15 mouse cellular contexts compared by ENCODE assay signal in the genomic region with DNA sequence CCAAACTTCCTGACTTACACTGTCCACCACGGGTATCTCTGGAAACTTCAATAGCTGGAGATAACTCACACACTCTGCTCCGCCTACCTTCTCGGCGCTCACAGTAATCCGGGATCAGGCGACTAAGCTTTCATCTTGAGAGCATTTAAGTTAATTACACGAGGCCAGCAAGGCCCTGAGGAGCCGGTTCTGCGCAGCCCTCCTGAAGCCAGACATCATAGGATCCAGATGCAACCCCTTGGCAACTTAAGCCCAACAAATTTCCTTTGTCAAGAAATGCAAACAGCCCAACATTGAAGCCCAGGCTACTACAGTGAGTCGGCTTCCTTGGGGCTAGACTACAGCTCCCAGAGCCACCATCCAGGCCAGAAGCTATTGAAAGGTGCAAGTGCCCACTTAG.
A peak's percentile ranks its signal among the peaks of the same experiment; 100 is the strongest.
DNase-seq lines count a peak whose midpoint lies in the region; ATAC-seq and TF ChIP-seq lines count a peak whose summit lies in the region.
"Had no signal": no experiment of that assay in that cellular context is flagged by ENCODE, and none has a peak within 500 bp of the region (broad histone marks: within the 10 kb centered on the region; RNA-seq: fewer than 3 reads in every experiment).

No protein-coding gene starts in this region.

- no peaks in the 10 kb centered on the region for H3K36me3 ChIP-seq in forebrain, embryonic 11.5 days (ENCODE audit: control insufficient read depth, insufficient read depth, low read length)
- no peaks in the 10 kb centered on the region for H3K36me3 ChIP-seq in forebrain, postnatal 0 days (ENCODE audit: insufficient read depth)
- no peaks in the 10 kb centered on the region for H3K36me3 ChIP-seq in kidney, embryonic 16.5 days (ENCODE audit: insufficient read depth, low read length)
- no peaks in the 10 kb centered on the region for H3K36me3 ChIP-seq in embryonic facial prominence, embryonic 14.5 days (ENCODE audit: control insufficient read depth, insufficient read depth, low read length)
- H3K36me3 ChIP-seq: intestine, embryonic 15.5 days; liver, embryonic 12.5 days had no signal

- no peak overlapping the region for H3K4me2 ChIP-seq in forebrain, embryonic 11.5 days (ENCODE audit: low read depth, low read length, severe bottlenecking)
- no peak overlapping the region for H3K4me2 ChIP-seq in forebrain, postnatal 0 days (ENCODE audit: low read depth)
- H3K4me2 ChIP-seq in kidney, embryonic 16.5 days (replicated peaks; ENCODE audit: low read depth, low read length): peak overlapping the region; percentile 21; the same call in 1 of the 2 replicates
- H3K4me2 ChIP-seq in embryonic facial prominence, embryonic 14.5 days (ENCODE audit: low read depth, low read length): peak overlapping the region; percentile 31

- no peak for ATAC-seq in forebrain, embryonic 11.5 days (replicated peaks; ENCODE audit: low FRiP score)
- no peak for ATAC-seq in forebrain, postnatal 0 days
- ATAC-seq in kidney, embryonic 16.5 days (ENCODE audit: low FRiP score, low TSS enrichment): no peak
- peak; percentile 79 for ATAC-seq in embryonic facial prominence, embryonic 14.5 days (ENCODE audit: low read depth)
- ATAC-seq: liver, embryonic 12.5 days had no signal

- no peak overlapping the region for H3K9ac ChIP-seq in forebrain, embryonic 11.5 days (ENCODE audit: low read length)
- no peak overlapping the region for H3K9ac ChIP-seq in forebrain, postnatal 0 days
- H3K9ac ChIP-seq in kidney, embryonic 16.5 days (replicated peaks; ENCODE audit: low read length): no peak overlapping the region
- no peak overlapping the region for H3K9ac ChIP-seq in embryonic facial prominence, embryonic 14.5 days (ENCODE audit: low read depth, low read length)
- H3K9ac ChIP-seq: intestine, embryonic 15.5 days; liver, embryonic 12.5 days had no signal

- H3K4me3 ChIP-seq in forebrain, embryonic 11.5 days (ENCODE audit: low read depth, low read length): no peak overlapping the region
- H3K4me3 ChIP-seq in forebrain, postnatal 0 days (ENCODE audit: low read depth, low read length): no peak overlapping the region
- H3K4me3 ChIP-seq in kidney, embryonic 16.5 days (ENCODE audit: low read length): peak overlapping the region; percentile 13; the same call in 1 of the 2 replicates
- no peak overlapping the region for H3K4me3 ChIP-seq in embryonic facial prominence, embryonic 14.5 days (ENCODE audit: low read depth, low read length)
- H3K4me3 ChIP-seq: intestine, embryonic 15.5 days; liver, embryonic 12.5 days had no signal

- no peak for TF ChIP-seq CTCF in forebrain, postnatal 0 days (IDR thresholded peaks at IDR 0.05; ENCODE audit: low read depth)

- H3K27me3 ChIP-seq in forebrain, embryonic 11.5 days (ENCODE audit: control insufficient read depth, insufficient read depth, low read length): peaks cover 22% of the 10 kb centered on the region
- H3K27me3 ChIP-seq in forebrain, postnatal 0 days (ENCODE audit: insufficient read depth, low read length): peaks cover 48% of the 10 kb centered on the region
- peaks cover 42% of the 10 kb centered on the region for H3K27me3 ChIP-seq in kidney, embryonic 16.5 days (ENCODE audit: insufficient read depth, low read length)
- peaks cover 32% of the 10 kb centered on the region for H3K27me3 ChIP-seq in embryonic facial prominence, embryonic 14.5 days (replicated peaks; ENCODE audit: control insufficient read depth, insufficient read depth, low read length)

- H3K4me1 ChIP-seq in forebrain, embryonic 11.5 days (replicated peaks; ENCODE audit: control insufficient read depth, insufficient read depth, low read length): peaks cover 3% of the 10 kb centered on the region; the same call in 1 of the 2 replicates
- no peaks in the 10 kb centered on the region for H3K4me1 ChIP-seq in forebrain, postnatal 0 days (ENCODE audit: insufficient read depth)
- peaks cover 10% of the 10 kb centered on the region for H3K4me1 ChIP-seq in kidney, embryonic 16.5 days (ENCODE audit: insufficient read depth, low read length)
- peaks cover 11% of the 10 kb centered on the region; the same call in 1 of the 2 replicates for H3K4me1 ChIP-seq in embryonic facial prominence, embryonic 14.5 days (ENCODE audit: control insufficient read depth, insufficient read depth, low read length)

- H3K27ac ChIP-seq in forebrain, embryonic 11.5 days (ENCODE audit: low read depth, low read length): no peak overlapping the region
- no peak overlapping the region for H3K27ac ChIP-seq in forebrain, postnatal 0 days (ENCODE audit: low read depth, low read length)
- no peak overlapping the region for H3K27ac ChIP-seq in kidney, embryonic 16.5 days (ENCODE audit: low read length)
- H3K27ac ChIP-seq in embryonic facial prominence, embryonic 14.5 days (replicated peaks; ENCODE audit: low read depth, low read length): no peak overlapping the region
- H3K27ac ChIP-seq: intestine, embryonic 15.5 days; liver, embryonic 12.5 days had no signal

- DNase-seq in forebrain, embryonic 11.5 days (ENCODE audit: low spot score): peak; percentile 56
- DNase-seq in forebrain, postnatal 0 days: no peak
- no peak for DNase-seq in kidney, adult 18-20 months
- peak; percentile 68 for DNase-seq in embryonic facial prominence, embryonic 14.5 days (ENCODE audit: low spot score)
- DNase-seq in retina, adult 2 months (ENCODE audit: low read depth, low spot score): peak; percentile 20
- DNase-seq in frontal cortex, postnatal 36 days (ENCODE audit: low spot score in 2 of 2): no peak
- DNase-seq in cerebellum, adult 9-11 months: no peak
- DNase-seq: adrenal gland, postnatal 14 days; layer of hippocampus, adult 9-11 months; lung, postnatal 10 days; spleen, adult 18-20 months; thymus, adult 2 months had no signal

- 2% methylated on average over 10 of the region's 10 CpGs for WGBS in forebrain, embryonic 11.5 days
- WGBS in forebrain, postnatal 0 days: 9% methylated on average over 10 of the region's 10 CpGs
- 2% methylated on average over 10 of the region's 10 CpGs for WGBS in kidney, embryonic 16.5 days
- WGBS in embryonic facial prominence, embryonic 14.5 days: 4% methylated on average over 10 of the region's 10 CpGs

- no peaks in the 10 kb centered on the region for H3K9me3 ChIP-seq in forebrain, embryonic 11.5 days (ENCODE audit: control insufficient read depth, low read length)
- no peaks in the 10 kb centered on the region for H3K9me3 ChIP-seq in forebrain, postnatal 0 days (ENCODE audit: low read length)
- no peaks in the 10 kb centered on the region for H3K9me3 ChIP-seq in kidney, embryonic 16.5 days (ENCODE audit: low read length)
- H3K9me3 ChIP-seq in embryonic facial prominence, embryonic 14.5 days (ENCODE audit: control insufficient read depth, low read length): no peaks in the 10 kb centered on the region
- H3K9me3 ChIP-seq: intestine, embryonic 15.5 days; liver, embryonic 12.5 days had no signal

Comparison
In these comparisons a context has a peak if more than half of its experiments do, and no peak if none do; other contexts are left out.
1. DNase-seq: peak in forebrain, embryonic 11.5 days (single experiment), embryonic facial prominence, embryonic 14.5 days (single experiment) and retina, adult 2 months (single experiment); none in forebrain, postnatal 0 days (single experiment), kidney, adult 18-20 months (single experiment), frontal cortex, postnatal 36 days (0 of 2) and cerebellum, adult 9-11 months (single experiment).
2. H3K4me2 ChIP-seq: peak in kidney, embryonic 16.5 days (single experiment) and embryonic facial prominence, embryonic 14.5 days (single experiment); none in forebrain, embryonic 11.5 days (single experiment) and forebrain, postnatal 0 days (single experiment).